Mouse (Mus musculus) embryonic fibroblast, embryonic 13.5 days (primary cell): ENCODE results near the gene Pnliprp1. TPM values are rescaled to one million over a fixed set of nuclear protein-coding genes. Genes with fewer than 3 reads are reported as not detected.

Experiments
- H3K27ac ChIP-seq: 2 replicates; pipeline ENCODE4 v1.5.1; 2012; ENCODE audit warnings: low read length, control low read depth, inconsistent platforms; ENCODE audit not compliant: insufficient read depth
- H3K4me1 ChIP-seq: 2 replicates; pipeline ENCODE4 v1.6.1; 2011; ENCODE audit warnings: low read length; ENCODE audit not compliant: control insufficient read depth, insufficient read depth
- H3K4me3 ChIP-seq: 2 replicates; pipeline ENCODE4 v1.5.1; 2011; ENCODE audit warnings: mild to moderate bottlenecking, control low read depth, low read length; ENCODE audit not compliant: insufficient read depth
- CTCF ChIP-seq: IDR thresholded peaks from 2 replicates; pipeline ENCODE4 v1.5.1; 2011; ENCODE audit warnings: mild to moderate bottlenecking, control low read depth, low read length, moderate library complexity, borderline replicate concordance; ENCODE audit not compliant: insufficient read depth
- POLR2A ChIP-seq: IDR thresholded peaks from 2 replicates; pipeline ENCODE4 v1.6.1; 2011; ENCODE audit warnings: low read depth, mild to moderate bottlenecking, control low read depth, low read length, moderate library complexity
- polyA plus RNA-seq: library from polyadenylated mRNA; stranded (reverse); fragments of >200 nt; gene quantifications from 2 replicates; pipeline ENCODE4 v1.2.4, GENCODE M21; 2011; ENCODE audit warnings: low read depth; ENCODE audit not compliant: missing spikeins, insufficient read length

Pnliprp1 gene
- polyA plus RNA-seq = not detected in 2 replicates

GRCm38 (mm10) chr19:58728445-58729031, at the start of gene Pnliprp1:
TSS of gene Pnliprp1 (plus strand) at chr19:58728887.
- Histone ChIP-seq H3K27ac (no peak within 1 kb of the TSS), H3K4me3 (no peak within 1 kb of the TSS), H3K4me1 (no peaks in the 10 kb centered on the region)
- TF ChIP-seq CTCF = no peak
- TF ChIP-seq POLR2A = no peak

- Histone ChIP-seq H3K27ac (no peak overlapping the region), H3K4me3 (no peak overlapping the region), H3K4me1 (no peaks in the 10 kb centered on the region)
- no peak for TF ChIP-seq CTCF
- no peak for TF ChIP-seq POLR2A
Measured at GRCm38 (mm10) chr19:58688933-58689332, 39.8 kb upstream of the Pnliprp1 start.

GRCm38 (mm10) chr19:58695314-58695713, 33.4 kb upstream of the Pnliprp1 start:
- no peak overlapping the region for H3K27ac ChIP-seq
- H3K4me3 ChIP-seq = no peak overlapping the region
- TF ChIP-seq POLR2A = no peak
- TF ChIP-seq CTCF = no peak
- no peaks in the 10 kb centered on the region for H3K4me1 ChIP-seq

- no peak overlapping the region for H3K4me3 ChIP-seq
- H3K27ac ChIP-seq = no peak overlapping the region
- H3K4me1 ChIP-seq = no peaks in the 10 kb centered on the region
- no peak for TF ChIP-seq POLR2A
- TF ChIP-seq CTCF = no peak
Measured at GRCm38 (mm10) chr19:58696235-58696634, 32.5 kb upstream of the Pnliprp1 start.

- no peak overlapping the region for H3K4me3 ChIP-seq
- no peak overlapping the region for H3K27ac ChIP-seq
- no peak for TF ChIP-seq POLR2A
- TF ChIP-seq CTCF = no peak
- H3K4me1 ChIP-seq = no peaks in the 10 kb centered on the region; the same call in 1 of the 2 replicates
Measured at GRCm38 (mm10) chr19:58704556-58704955, 24.1 kb upstream of the Pnliprp1 start.

GRCm38 (mm10) chr19:58708611-58709010, 20.1 kb upstream of the Pnliprp1 start:
- H3K4me1 ChIP-seq = no peaks in the 10 kb centered on the region; the same call in 1 of the 2 replicates
- no peak for TF ChIP-seq POLR2A
- no peak for TF ChIP-seq CTCF
- no peak overlapping the region for H3K27ac ChIP-seq
- no peak overlapping the region for H3K4me3 ChIP-seq

- TF ChIP-seq CTCF = no peak
- no peak for TF ChIP-seq POLR2A
- Histone ChIP-seq H3K27ac (no peak overlapping the region), H3K4me3 (no peak overlapping the region), H3K4me1 (no peaks in the 10 kb centered on the region)
Measured at GRCm38 (mm10) chr19:58717925-58718324, 10.8 kb upstream of the Pnliprp1 start.

GRCm38 (mm10) chr19:58720439-58720838, 8.2 kb upstream of the Pnliprp1 start:
- no peak for TF ChIP-seq CTCF
- no peak for TF ChIP-seq POLR2A
- Histone ChIP-seq H3K4me1 (no peaks in the 10 kb centered on the region), H3K4me3 (no peak overlapping the region), H3K27ac (no peak overlapping the region)

- Histone ChIP-seq H3K4me3 (no peak overlapping the region), H3K27ac (no peak overlapping the region), H3K4me1 (no peaks in the 10 kb centered on the region)
- TF ChIP-seq POLR2A = no peak
- TF ChIP-seq CTCF = no peak
Measured at GRCm38 (mm10) chr19:58726551-58726950, 2.1 kb upstream of the Pnliprp1 start.

GRCm38 (mm10) chr19:58727756-58728155, 931 bp upstream of the Pnliprp1 start:
- no peak for TF ChIP-seq CTCF
- TF ChIP-seq POLR2A = no peak
- no peak overlapping the region for H3K27ac ChIP-seq

More at GRCm38 (mm10) chr19:58727756-58728155, 931 bp upstream of the Pnliprp1 start:
- H3K4me1 ChIP-seq = no peaks in the 10 kb centered on the region
- H3K4me3 ChIP-seq = no peak overlapping the region
